Mouse (Mus musculus) lung, adult 2 months (tissue): Measurements from ENCODE around the gene Sash1.

ENCODE experiments used
- CTCF ChIP-seq: fragments of 200-500 bp; IDR thresholded peaks from 2 replicates; pipeline ENCODE4 v1.5.1; 2011; ENCODE audit warnings: mild to moderate bottlenecking, low read length, control low read depth; ENCODE audit not compliant: insufficient read depth
- POLR2A ChIP-seq: fragments of 200-500 bp; IDR thresholded peaks from 2 replicates; pipeline ENCODE4 v1.6.1; 2011; ENCODE audit warnings: low read depth, mild to moderate bottlenecking, control low read depth, low read length, borderline replicate concordance; ENCODE audit errors: extremely low read depth

DNA sequence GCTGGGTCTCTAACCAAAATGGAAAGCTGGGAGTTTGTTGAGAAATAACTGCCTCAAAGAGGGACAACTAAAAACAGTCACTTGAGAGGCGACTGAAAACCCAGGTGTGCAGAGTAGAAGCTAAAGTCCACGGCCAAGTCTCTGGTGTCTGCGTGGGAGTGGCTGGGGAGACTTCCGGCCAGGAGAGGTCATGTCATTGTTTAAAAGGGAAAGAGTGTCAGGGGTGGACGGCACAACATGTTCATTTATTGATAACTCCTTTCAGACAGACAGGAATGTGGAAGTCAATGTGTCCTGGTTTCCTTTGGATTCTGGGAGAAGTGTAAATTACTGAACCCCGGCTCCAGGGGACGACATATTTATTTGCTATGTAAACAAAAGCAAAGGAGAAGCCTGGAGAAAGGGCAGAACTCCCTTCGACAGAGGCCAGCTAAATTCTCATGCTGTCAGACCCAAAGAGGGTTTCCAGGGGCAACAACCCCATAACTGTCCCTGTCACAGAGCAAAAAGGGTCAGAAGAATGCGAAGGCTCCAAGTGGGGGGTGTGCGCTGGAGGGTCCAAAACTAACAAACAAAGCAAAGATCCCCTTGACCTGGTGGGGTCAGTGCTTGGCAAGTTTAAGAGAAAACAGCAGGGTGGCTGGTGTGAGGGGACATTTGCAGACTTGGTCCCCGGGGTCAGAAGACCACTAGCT is 100.3 kb downstream of the Sash1 start:
- TF ChIP-seq CTCF = no peak
- no peak for TF ChIP-seq POLR2A
